27 mouse cellular contexts compared by ENCODE assay signal in genomic region chr6:90342343-90342742, GRCm38 (mm10). TPM values are rescaled to one million over a fixed set of nuclear protein-coding genes. Genes with fewer than 3 reads are reported as not detected.
DNase-seq lines count a peak whose midpoint lies in the region; ATAC-seq lines count a peak whose summit lies in the region.
"Had no signal": no experiment of that assay in that cellular context is flagged by ENCODE, and none has a peak within 500 bp of the region (broad histone marks: within the 10 kb centered on the region; RNA-seq: fewer than 3 reads in every experiment).

No protein-coding gene starts in this region.

- WGBS in liver, embryonic 11.5 days, result 72% methylated on average over 2 of the region's 2 CpGs

- no peak overlapping the region for H3K9ac ChIP-seq in liver, embryonic 11.5 days (ENCODE audit: low read depth, low read length)
- H3K9ac ChIP-seq: embryonic facial prominence, embryonic 12.5 days; forebrain, embryonic 15.5 days; heart, embryonic 12.5 days had no signal

- ATAC-seq in liver, embryonic 11.5 days (replicated peaks; ENCODE audit: low FRiP score), result no peak
- ATAC-seq: forebrain, embryonic 15.5 days; hindbrain, embryonic 16.5 days had no signal

- peak; percentile 27 for DNase-seq in retina, postnatal 1 day
- DNase-seq in retina, embryonic 14.5 days (ENCODE audit: low spot score), result no peak
- DNase-seq in cerebellum, adult 18-20 months, result peak; percentile 38 to 52
- DNase-seq in cerebellum, adult 9-11 months, result peak; percentile 71
- peak; percentile 33 to 37 for DNase-seq in cerebellum, postnatal 36 days
- no peak for DNase-seq in gastrocnemius, postnatal 14 days
- no peak for DNase-seq in liver, embryonic 11.5 days (ENCODE audit: low spot score)
- no peak for DNase-seq in spleen, adult 12 weeks (ENCODE audit: low spot score)
- DNase-seq: adrenal gland, adult 2 months; adrenal gland, postnatal 25 days; gastrocnemius, postnatal 25 days; kidney, adult 11 months had no signal

- H3K4me1 ChIP-seq in liver, embryonic 11.5 days (replicated peaks; ENCODE audit: control insufficient read depth, insufficient read depth, low read length), result no peaks in the 10 kb centered on the region
- H3K4me1 ChIP-seq: embryonic facial prominence, embryonic 12.5 days; forebrain, embryonic 15.5 days; heart, embryonic 12.5 days had no signal

- H3K36me3 ChIP-seq in liver, embryonic 11.5 days (ENCODE audit: control insufficient read depth, insufficient read depth, low read length), result no peaks in the 10 kb centered on the region
- H3K36me3 ChIP-seq: embryonic facial prominence, embryonic 12.5 days; forebrain, embryonic 15.5 days; heart, embryonic 12.5 days had no signal

- H3K9me3 ChIP-seq in liver, embryonic 11.5 days (ENCODE audit: control insufficient read depth, low read length), result no peaks in the 10 kb centered on the region
- H3K9me3 ChIP-seq: embryonic facial prominence, embryonic 12.5 days; forebrain, embryonic 15.5 days; heart, embryonic 12.5 days had no signal

- no peak overlapping the region for H3K4me2 ChIP-seq in liver, embryonic 11.5 days
- H3K4me2 ChIP-seq: embryonic facial prominence, embryonic 12.5 days; forebrain, embryonic 15.5 days; heart, embryonic 12.5 days had no signal

- intact Hi-C loops in gastrocnemius, postnatal 14 days (cut with DNase I; ENCODE audit: low total_unique reads), result loop anchor here (10.0 kb wide), 1 partner anchor 82 kb away; the partner anchor contains the start of gene Cfap100

- H3K27me3 ChIP-seq in liver, embryonic 11.5 days (replicated peaks; ENCODE audit: control insufficient read depth, insufficient read depth, low read length), result no peaks in the 10 kb centered on the region
- H3K27me3 ChIP-seq: embryonic facial prominence, embryonic 12.5 days; forebrain, embryonic 15.5 days had no signal

- H3K27ac ChIP-seq in liver, embryonic 11.5 days (ENCODE audit: low read depth, low read length), result no peak overlapping the region
- H3K27ac ChIP-seq: embryonic facial prominence, embryonic 12.5 days; forebrain, embryonic 15.5 days had no signal

- H3K4me3 ChIP-seq in liver, embryonic 11.5 days (ENCODE audit: low read depth, low read length), result no peak overlapping the region
- H3K4me3 ChIP-seq: embryonic facial prominence, embryonic 12.5 days; forebrain, embryonic 15.5 days; heart, embryonic 12.5 days had no signal

RNA-seq across cellular contexts. Expression of gene Uroc1, which starts 9.3 kb away (rescaled TPM):
- total RNA-seq in gastrocnemius, postnatal 14 days (2021), result not detected
- polyA plus RNA-seq in liver, embryonic 11.5 days (2014; fragmentation: Nextera tagmentation; extraction: Ambion mirVana), result 2.6 and 3.0 TPM in 2 replicates
- total RNA-seq: gastrocnemius, postnatal 25 days; granulocyte monocyte progenitor cell, adult 5-6 weeks; heart, adult 8-10 months; heart, postnatal 25 days had no signal
- polyA plus RNA-seq: brain, embryonic 14.5 days; embryonic facial prominence, embryonic 12.5 days; forebrain, embryonic 11.5 days; forebrain, embryonic 15.5 days; heart, embryonic 12.5 days; hindbrain, embryonic 11.5 days; intestine, embryonic 14.5 days had no signal

RNA-seq across cellular contexts. Expression of gene Chst13, which starts 17.4 kb away (rescaled TPM):
- total RNA-seq in gastrocnemius, postnatal 14 days (2021), result under 1 TPM; 0.44 to 0.82 TPM
- 16.7 and 17.4 TPM in 2 replicates for polyA plus RNA-seq in liver, embryonic 11.5 days (2014; fragmentation: Nextera tagmentation; extraction: Ambion mirVana)
- total RNA-seq: adrenal gland, adult 2 months; adrenal gland, postnatal 25 days; gastrocnemius, adult 18-20 months; heart, postnatal 25 days had no signal
- polyA plus RNA-seq: forebrain, embryonic 15.5 days; heart, embryonic 16.5 days; hindbrain, embryonic 11.5 days had no signal

RNA-seq across cellular contexts. Expression of gene Zxdc, which starts 26.9 kb away (rescaled TPM):
- total RNA-seq in gastrocnemius, postnatal 14 days (2021), result 10 to 100 TPM; 12.0 to 13.6 TPM
- 6.6 and 6.9 TPM in 2 replicates for polyA plus RNA-seq in liver, embryonic 11.5 days (2014; fragmentation: Nextera tagmentation; extraction: Ambion mirVana)

RNA-seq across cellular contexts. Expression of gene BC048671, which starts 41.3 kb away (rescaled TPM):
- not detected for total RNA-seq in gastrocnemius, postnatal 14 days (2021)
- polyA plus RNA-seq in liver, embryonic 11.5 days (2014; fragmentation: Nextera tagmentation; extraction: Ambion mirVana), result not detected in 2 replicates
- total RNA-seq: adrenal gland, adult 2 months; adrenal gland, postnatal 25 days; ES-E14; gastrocnemius, adult 18-20 months; gastrocnemius, postnatal 25 days; granulocyte monocyte progenitor cell, adult 5-6 weeks; heart, adult 8-10 months; heart, postnatal 25 days had no signal
- polyA plus RNA-seq: adrenal gland, adult 2 months; brain, embryonic 14.5 days; cortical plate, adult 2 months; embryonic facial prominence, embryonic 12.5 days; forebrain, embryonic 11.5 days; forebrain, embryonic 15.5 days; heart, embryonic 12.5 days; heart, embryonic 16.5 days; hindbrain, embryonic 11.5 days; hindbrain, embryonic 16.5 days; intestine, embryonic 14.5 days had no signal

Comparison
In these comparisons a context has a peak if more than half of its experiments do, and no peak if none do; other contexts are left out.
1. DNase-seq: peak in retina, postnatal 1 day (single experiment), cerebellum, adult 18-20 months (2 of 2), cerebellum, adult 9-11 months (single experiment) and cerebellum, postnatal 36 days (2 of 2); none in retina, embryonic 14.5 days (single experiment), gastrocnemius, postnatal 14 days (single experiment), liver, embryonic 11.5 days (single experiment) and spleen, adult 12 weeks (single experiment).